Mouse (Mus musculus) 416B (cell line): ENCODE data around the gene Map3k14.

ENCODE experiments used
- DNase-seq: peaks from one replicate; pipeline ENCODE4 v3.0.0; 2011; ENCODE audit warnings: low read depth

Gene Map3k14

DNA sequence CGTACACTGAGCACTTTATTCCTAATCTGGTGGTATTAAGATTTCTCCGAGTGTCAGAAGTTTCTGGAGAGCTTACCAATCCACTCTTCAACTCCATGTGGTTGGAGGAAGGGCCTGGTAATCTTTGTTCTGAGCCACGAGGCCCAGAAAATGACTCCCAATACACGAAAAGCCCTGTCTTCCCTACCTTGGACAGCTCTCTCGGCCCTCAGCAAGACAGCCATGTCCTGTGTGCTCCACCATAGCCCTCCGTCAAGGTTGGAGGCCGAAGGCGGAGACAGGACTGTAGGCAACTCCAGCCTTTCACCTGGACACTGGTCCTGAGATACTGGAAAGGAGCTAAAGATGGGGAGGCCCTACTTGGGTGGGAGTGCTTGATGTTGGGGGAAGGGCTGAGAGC, 57.0 kb downstream of the Map3k14 start:
- DNase-seq, result no peak

DNA sequence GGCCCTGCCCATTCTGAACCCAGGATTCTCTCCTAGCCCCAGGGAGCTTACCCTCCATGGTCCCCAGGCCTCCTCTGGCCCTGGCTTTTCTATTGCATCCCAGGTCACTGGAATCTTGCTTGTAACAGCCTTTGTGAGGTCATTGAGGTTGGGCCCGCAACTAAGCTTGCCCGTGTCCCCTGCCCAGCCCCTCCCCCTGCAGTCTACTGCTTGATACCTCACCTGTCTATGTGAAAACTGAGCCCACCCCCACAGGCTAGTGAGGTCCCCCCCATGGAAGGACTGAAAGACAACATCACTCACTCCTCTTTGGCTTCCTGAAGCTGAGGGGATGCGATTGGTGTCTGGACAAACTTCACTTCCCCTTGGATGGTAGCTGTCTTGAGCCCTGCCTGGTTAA, 58.8 kb downstream of the Map3k14 start, which contains the start of gene 1700023F06Rik:
TSS of gene 1700023F06Rik (minus strand) at position 101 of the 400 bp plus-strand sequence.
- DNase-seq, result no peak

DNA sequence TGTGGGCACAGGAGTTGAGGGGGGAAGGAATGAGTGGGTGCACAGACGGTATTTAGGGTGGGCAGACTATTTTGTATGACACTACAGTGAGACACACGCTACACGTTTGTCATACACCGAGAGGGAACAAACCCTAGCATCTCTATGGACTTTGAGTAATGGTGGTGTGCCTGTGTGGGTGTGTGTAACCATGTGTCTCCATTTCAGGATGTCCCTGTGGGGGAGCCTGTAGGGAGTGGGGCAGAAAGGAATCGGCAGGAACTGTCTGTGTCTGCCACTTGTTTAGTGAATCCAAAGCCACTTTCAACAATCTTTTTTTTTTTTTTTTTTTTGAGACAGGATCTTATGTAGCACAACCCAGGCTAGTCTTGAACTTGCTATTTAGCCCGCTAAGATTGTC, 61.1 kb downstream of the Map3k14 start:
- no peak for DNase-seq

DNA sequence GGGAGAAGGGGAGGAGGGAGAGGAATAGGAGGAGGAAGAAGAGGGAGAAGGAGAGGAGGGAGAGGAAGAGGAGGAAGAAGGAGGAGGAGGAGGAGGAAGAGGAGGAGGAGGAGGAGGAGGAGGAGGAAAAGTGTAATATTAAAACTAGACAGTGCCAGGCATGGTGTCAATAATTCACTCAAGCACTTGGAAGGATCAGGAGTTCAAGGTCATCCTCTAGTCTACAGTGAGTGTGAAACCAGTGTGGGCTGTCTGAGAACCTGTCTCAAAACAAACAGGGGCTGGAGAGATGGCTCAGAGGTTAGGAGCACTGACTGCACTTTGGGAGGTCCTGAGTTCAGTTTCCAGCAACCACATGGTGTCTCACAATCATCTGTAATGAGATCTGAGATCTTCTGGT, 64.9 kb downstream of the Map3k14 start:
- DNase-seq, result no peak

DNA sequence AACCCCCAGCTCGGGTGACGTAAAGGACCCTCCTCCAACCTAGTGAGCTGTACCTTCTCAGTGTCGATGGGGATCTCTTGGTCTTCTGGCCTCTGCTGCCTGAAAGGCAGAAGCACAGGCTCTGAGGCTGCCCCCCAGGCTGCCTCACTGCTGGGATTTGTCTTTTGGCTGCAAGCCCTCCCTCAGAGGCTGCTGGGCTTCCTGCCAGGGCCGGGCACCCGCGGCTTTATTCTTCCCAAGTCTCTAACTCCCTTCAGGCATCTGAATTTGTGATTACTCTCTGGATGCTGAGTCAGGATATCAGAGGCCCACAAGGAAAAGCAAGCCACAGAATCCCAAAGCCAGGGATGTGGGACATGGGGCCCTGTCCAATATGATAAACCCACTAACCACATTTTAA, 65.6 kb downstream of the Map3k14 start:
- peak; percentile 34 for DNase-seq

DNA sequence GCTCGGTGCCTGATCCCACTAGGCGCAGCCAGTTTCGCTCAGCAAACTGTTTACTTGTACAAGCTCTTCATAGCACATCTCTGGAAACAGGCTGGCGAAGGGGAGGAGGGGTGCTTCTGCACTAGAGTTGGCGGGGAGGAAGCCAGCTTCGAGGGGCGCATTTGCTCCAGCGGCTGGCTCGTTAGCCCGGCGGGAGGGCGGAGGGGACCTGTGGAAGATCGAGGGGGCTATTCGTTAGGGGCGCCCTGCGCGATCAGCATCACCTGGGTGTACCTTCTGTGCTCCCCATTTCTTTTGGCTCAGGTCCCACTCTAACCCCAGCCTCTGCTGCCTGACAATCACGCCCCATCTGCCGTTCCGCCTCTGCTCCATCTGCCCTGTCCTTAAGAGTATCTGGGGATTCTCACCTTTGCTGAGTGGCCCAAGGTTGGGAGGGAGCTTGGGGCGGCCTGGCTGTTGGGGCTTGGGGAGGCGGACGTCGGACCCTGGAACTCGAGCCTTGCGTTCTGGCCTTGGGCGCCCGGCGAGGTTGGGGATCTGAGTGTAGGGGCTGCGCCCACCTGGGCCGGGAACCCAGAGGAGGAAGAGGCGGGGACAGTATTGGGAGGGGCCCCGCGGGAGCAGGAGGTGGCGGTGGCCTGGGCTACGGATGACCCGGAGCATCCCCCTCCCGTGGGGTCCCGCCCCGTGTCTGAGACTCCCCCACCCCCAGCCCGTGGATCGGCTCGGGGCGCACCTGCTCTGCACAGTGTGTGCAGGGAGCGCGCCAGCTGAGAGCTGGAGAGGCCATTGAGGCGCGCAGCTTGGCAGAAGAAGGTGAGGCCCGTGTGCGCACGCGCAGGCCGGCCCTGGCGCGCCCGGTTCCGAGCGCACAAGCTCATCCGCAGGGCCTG, 68.1 kb downstream of the Map3k14 start:
- DNase-seq, result no peak

DNA sequence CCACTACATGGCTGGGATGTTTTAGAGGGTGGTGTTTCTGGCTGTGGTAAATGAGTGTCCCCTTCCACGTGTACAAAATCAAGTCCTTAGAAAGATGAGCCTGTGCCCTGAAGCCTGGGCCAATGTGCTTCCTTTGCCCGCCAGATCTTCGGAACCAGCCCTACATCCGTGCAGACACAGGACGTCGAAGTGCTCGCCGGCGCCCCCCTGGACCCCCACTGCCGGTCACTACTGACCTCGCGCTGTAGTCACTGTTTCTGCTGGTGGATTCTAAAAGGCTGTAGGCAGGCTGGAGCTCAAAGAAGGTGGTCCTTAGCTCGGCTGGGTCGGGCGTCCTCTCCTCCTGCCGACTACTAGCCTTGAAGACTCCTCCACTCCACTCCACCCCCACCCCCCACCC, 68.9 kb downstream of the Map3k14 start:
- no peak for DNase-seq

DNA sequence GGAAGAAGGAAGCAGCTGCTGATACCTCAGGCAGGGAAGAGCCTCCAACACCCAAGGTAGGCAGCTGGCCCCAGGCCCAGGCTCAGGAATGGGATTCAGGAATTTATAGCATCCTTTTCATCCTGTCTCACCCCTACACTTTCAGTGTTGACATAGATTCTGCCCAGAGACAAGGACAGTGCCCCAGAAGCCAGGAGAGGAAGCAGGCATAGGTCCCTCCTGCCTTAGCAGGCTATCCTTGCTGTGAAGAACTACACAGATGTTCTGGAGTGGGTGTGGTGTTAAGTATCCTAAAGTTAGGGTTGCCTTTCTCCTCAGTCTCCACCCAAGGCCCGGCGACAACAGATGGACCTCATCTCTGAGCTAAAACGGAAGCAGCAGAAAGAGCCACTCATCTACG, 69.9 kb downstream of the Map3k14 start:
- no peak for DNase-seq

DNA sequence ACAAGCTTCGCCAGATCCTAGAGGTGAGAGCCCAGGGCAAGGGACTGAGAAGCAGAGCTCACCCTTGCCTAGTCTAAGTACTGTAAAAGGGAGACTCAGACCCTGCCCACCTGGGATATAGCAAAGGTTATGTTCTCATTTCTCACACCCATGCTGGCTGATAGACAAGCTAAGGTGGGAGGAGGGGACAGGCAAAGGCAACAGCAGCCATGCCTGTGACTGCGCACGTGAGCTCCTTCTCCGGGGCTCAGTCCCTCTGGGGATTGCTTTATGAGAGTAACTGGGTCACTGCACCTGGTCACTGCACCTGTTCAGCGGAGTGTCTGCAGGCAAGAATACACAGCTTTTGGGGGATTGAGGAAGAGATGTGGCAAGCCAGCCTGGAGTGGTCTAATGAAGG, 71.6 kb downstream of the Map3k14 start:
- DNase-seq, result no peak

DNA sequence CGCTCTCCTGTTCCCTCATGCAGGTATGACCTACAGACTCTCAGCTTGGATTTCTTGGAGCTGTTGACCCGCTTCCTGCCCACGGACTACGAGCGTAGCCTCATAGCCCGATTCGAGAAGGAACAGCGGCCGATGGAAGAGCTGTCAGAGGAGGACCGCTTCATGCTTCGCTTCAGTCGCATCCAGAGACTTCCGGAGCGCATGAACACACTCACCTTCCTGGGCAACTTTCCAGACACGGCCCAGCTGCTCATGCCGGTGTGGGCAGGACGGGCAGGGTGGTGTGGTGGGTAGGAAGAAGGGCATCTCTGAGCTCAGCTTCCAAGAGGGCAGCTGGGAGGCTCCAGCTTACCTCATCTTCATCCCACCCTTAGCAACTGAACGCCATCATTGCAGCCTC, 72.0 kb downstream of the Map3k14 start:
- no peak for DNase-seq

DNA sequence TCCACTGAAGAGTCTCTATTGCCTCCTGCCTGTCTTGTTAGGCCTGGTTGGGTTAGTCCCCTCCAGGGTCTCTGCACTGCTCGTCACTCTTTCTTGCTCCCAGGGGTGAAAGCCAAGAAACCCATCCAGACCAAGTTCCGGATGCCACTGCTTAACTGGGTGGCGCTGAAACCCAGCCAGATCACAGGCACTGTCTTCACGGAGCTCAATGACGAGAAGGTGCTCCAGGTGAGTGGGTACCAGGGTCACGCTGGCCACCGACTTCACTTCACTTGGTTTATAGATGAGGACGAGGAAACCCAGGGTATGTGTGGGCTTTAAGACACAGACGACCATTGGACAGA, 73.5 kb downstream of the Map3k14 start:
- DNase-seq, result no peak

DNA sequence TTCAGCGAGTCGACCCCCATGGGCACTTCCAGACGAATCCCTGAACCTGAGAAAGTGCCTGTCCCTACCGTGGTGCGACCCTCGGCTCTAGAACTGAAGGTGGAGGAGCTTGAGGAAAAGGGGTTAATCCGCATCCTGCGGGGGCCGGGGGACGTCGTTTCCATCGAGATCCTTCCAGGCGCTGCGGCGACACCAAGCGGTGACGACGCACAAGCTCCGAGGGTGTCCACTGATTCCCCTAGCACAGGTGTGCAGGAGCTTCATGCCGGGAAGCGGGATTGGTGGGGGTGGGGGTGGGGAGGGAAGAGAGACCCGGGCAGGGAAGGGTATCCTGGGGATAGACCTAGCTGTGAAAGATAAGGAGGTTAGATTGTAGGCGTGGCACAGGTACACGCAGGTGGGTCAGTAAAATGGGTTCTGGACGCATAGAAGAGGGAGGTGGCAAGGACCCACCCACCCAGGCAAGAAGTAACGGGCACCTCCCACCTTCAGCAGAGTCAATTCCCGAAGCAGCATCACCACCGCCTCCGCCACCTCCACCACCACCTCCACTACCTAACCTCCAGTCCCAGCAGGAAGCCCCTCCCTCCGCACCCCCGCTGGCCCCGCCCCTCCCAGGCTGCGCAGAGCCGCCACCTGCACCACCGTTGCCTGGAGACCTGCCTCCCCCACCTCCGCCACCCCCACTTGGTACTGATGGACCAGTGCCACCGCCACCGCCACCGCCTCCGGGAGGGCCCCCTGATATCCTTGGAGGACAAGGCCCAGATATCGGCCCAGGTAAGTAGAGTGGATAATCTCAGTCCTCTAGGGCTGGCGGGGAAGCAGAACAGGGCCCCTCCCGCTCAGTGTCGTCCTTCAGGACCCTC, 74.1 kb downstream of the Map3k14 start:
- no peak for DNase-seq

DNA sequence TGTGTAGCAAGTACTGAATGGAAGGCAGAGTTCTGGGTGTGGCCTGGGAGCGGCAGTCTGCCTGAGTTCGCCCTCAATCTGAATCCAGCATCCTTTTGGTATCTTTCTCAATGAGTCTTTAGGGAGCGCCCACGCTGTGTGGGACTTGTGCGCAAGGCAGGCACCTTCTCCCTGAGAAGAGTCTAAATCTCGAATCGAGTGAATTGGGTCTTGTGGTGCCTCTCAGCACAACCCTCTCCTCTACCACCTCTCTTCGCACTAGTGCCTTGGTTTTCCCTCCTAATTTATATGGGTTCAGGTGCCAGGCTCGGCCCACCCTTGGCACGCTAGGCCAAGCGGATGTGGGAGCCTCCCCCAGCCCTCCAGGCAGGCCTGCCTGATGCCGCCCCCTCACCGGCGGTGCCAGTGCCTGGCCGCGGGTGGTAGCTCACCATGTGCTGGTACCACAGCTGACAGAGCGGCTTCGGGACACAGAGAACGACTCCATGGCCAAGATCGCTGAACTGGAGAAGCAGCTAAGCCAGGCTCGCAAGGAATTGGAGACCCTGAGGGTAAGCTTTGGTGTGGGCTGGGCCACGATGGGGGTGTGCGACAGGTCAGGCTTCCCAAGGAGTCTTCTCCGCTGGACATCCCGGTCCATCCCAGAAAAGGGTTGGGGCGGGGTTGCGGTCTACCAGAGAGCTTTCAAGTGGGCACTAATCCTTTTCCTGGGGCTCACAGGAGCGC, 74.9 kb downstream of the Map3k14 start:
- no peak for DNase-seq

DNA sequence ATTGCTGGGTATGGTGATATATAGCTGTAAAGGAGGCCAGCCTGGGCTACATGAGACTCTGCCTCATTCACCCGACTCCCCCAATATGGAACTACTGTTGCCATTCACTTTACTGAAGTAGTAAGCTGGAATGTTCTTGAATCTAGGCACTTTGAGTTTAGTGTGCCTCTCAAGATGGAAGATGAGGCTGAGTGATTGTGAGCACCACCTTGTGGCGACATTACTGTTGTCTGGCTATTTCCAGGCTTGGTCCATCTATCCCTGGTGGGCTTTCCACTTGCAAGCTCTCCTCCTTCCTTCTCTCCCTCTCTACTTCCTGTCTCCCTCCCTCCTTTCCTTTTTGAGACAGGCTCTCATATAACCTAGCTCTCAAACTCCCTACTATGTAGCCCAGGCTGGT, 82.4 kb downstream of the Map3k14 start:
- DNase-seq, result peak; percentile 74

DNA sequence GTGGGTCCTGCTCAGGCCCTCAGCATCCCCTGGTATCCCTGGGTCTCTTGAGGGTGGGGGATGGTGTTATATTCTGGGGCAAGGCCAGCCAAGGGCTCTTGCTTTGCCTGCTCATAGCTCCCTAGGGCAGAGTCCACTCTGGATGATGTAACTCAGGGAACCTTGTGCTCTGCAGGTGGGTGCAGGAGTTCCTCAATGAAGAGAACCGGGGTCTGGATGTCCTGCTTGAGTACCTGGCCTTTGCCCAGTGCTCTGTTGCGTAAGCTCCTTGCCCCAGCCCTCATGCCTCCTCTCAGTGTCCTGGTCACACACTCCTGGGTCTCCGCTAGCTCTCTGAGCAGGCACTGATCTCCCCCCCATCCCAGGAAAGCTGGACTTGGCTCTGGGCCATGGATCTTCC, 85.4 kb downstream of the Map3k14 start:
- no peak for DNase-seq

DNA sequence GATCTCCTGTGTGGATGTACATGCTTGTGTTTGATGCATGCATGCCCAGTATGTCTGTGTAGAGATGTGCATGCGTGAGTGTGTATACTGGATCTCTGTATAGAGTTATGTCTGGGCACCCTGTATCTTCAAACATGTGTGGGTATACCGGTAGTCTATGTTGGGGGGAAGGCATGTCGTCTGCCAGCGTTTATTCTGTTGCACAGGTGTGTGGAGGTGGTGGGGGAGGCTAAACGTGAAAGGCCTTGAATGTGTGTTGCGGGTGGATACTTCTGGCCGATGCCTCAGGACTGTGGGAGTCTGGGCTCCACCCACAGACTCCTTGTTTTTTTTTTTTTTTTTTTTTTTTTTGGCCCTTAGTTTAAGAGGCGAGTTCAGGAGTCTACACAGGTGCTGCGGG, 85.9 kb downstream of the Map3k14 start:
- DNase-seq, result no peak

DNA sequence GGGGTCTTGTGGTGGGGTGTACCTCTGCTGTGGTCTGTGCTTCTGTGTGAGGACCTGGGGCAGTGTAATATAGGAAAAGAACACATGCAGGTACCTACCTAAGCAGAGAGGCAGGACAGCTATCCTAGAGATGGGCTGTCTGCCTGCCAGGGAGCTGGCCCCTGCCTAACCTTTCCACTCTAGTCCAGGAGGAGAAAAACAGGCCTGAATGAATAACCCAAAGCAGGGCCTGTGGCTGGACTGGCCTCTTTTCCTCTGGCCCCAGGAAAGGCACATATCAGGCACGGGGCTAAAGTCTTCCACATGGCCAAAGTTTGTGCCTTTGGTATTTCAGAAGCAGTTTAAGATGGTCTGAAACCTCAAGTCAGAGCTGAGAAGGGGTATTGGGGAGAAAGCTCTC, 86.8 kb downstream of the Map3k14 start:
- DNase-seq, result no peak

DNA sequence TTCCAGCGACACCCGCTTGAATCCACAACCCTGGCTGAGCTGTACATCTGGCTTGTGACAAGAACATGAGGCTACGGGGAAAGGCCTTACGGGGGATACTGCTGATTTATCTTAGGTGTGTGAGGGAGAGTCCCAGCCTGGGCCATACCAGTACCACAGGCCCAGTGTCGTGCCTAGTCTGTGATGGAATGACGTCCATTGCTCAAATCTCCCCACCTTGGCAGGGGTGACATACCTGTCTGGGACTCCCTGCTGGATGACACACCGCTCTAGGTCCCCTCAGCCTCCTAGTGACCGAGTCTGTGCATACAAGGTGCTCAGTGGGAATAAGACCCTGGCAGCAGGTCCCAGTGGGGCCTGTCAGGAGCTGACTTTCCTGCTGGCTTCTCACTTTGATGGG, 88.5 kb downstream of the Map3k14 start:
- no peak for DNase-seq

DNA sequence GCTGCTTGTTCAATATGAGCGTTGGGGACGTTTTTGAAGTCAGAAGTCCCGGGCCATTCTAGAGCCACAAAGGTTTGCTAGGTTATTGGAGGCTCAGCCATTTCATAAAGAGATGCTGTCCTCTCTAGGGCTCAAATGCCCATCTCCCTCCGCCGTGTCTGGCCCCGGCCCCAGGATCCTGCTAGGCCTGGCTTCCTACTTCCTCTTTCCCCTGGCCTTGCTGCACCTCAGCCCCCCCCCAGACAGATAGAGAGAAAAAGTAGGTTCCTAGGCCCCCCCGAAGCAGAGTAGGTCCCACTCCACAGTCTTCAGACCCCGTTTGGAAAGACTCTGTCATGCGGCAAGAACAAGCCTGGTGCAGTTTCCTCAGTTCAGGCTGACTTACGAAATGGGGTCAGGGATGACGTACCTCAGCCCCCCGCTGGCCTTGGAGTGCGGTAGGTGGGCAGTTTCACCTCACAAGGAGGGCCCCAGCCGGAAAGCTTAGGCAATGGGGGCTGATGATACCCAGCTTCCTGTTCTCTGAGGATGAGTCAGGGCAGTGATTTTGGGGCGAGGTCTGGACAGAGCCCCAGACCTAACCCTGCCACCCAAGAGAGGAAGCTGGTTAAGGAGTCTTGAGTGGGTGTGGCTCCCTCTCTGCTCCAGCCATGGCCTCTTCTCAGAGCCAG, 89.3 kb downstream of the Map3k14 start:
- peak; percentile 97 for DNase-seq

DNA sequence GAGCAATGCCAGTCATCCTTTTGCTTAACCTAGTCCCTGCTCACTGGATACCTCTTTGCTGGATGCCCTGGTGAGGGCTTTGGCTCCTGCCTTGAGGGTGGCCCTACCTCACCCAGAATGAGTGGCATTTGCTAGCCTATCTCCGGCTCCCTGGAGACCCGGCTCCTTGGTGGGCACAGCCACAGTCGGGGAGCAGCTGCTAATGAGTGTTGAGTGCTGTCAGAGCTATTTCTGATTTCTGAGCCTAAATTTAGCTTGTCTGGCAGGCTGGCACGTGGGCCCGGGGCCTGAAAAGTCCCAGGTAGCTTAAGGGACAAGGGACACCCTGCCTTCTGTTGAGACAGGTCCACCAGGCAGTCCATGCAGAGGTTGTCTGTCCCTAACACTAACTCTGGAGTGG, 90.1 kb downstream of the Map3k14 start:
- DNase-seq, result no peak

DNA sequence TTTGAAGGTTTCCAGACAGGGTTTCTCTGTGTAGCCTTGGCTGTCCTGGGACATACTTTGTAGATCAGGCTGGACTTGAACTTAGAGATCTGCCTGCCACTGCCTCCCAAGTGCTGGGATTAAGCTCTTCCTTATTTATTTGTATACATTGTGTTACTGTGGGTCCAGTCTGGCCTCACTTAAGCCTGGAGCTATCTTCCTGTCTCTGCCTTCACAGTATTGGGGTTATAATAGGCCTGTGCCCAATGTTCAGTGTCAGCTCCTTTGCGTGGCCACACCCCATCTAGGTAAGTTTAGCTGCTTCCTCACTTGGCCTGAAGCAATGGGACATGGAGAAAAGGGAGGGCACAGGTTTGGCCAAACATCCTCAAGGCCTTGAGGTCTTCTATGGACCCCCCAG, 90.8 kb downstream of the Map3k14 start:
- no peak for DNase-seq
